Mouse (Mus musculus) forebrain, embryonic 14.5 days (tissue): ENCODE data around the gene Aldh3b3. TPM values are rescaled to one million over a fixed set of nuclear protein-coding genes. Genes with fewer than 3 reads are reported as not detected.

Experiments
- ATAC-seq: fragments of 200-750 bp; cut with Nextera tagmentation; 2 replicates; pipeline ENCODE4 v1.8.0; 2017; ENCODE audit warnings: mild to moderate bottlenecking, moderate library complexity
- DNase-seq: peaks from one replicate; pipeline ENCODE4 v3.0.0-alpha.2; 2015; ENCODE audit warnings: low spot score
- H3K27ac ChIP-seq: fragments of 300-500 bp; sonication (generic); 2 replicates; pipeline ENCODE4 v1.5.1; 2014; ENCODE audit warnings: low read depth, mild to moderate bottlenecking, control low read depth, low read length, moderate library complexity
- H3K27me3 ChIP-seq: fragments of 300-500 bp; sonication (generic); replicated peaks from 2 replicates; pipeline ENCODE4 v1.6.1; 2014; ENCODE audit warnings: low read length, control low read depth, mixed read lengths; ENCODE audit not compliant: control insufficient read depth, insufficient read depth
- H3K36me3 ChIP-seq: fragments of 300-500 bp; sonication (generic); 2 replicates; pipeline ENCODE4 v1.6.1; 2014; ENCODE audit warnings: low read length, control low read depth; ENCODE audit not compliant: control insufficient read depth, insufficient read depth
- H3K4me1 ChIP-seq: fragments of 300-500 bp; sonication (generic); 2 replicates; pipeline ENCODE4 v1.6.1; 2014; ENCODE audit warnings: antibody characterized with exemption, low read length, control low read depth; ENCODE audit not compliant: control insufficient read depth, insufficient read depth
- H3K4me2 ChIP-seq: fragments of 300-500 bp; sonication (generic); 2 replicates; pipeline ENCODE4 v1.6.1; 2014; ENCODE audit warnings: mild to moderate bottlenecking, control low read depth, low read length
- H3K4me3 ChIP-seq: fragments of 300-500 bp; sonication (generic); 2 replicates; pipeline ENCODE4 v1.5.1; 2014; ENCODE audit warnings: low read depth, low read length, control low read depth
- H3K9ac ChIP-seq: fragments of 300-500 bp; sonication (generic); 2 replicates; pipeline ENCODE4 v1.6.1; 2014; ENCODE audit warnings: mild to moderate bottlenecking, low read length, control low read depth, moderate library complexity
- H3K9me3 ChIP-seq: fragments of 300-500 bp; sonication (generic); replicated peaks from 2 replicates; pipeline ENCODE4 v1.6.1; 2016; ENCODE audit warnings: low read length, control low read depth, mixed read lengths; ENCODE audit not compliant: control insufficient read depth
- WGBS: fragments of 180-500 bp; shearing (Covaris S2); extraction: QIAGEN DNeasy Blood & Tissue Kit; methylation state at CpG from one replicate; pipeline ENCODE4 v1.1.7; 2014; 5-methylcytosine and 5-hydroxymethylcytosine counted together
- polyA plus RNA-seq: library from polyadenylated mRNA; unstranded; fragments of >200 nt; fragmentation: Nextera tagmentation; extraction: Ambion mirVana; gene quantifications from 2 replicates; pipeline ENCODE4 v1.2.1, GENCODE M21; 2014

The Aldh3b3 gene
- polyA plus RNA-seq, 1 experiment from 2014 or later: not detected

- Histone ChIP-seq H3K27ac (no peak overlapping the region), H3K4me3 (no peak overlapping the region; the same call in 1 of the 2 replicates), H3K9me3 (no peaks in the 10 kb centered on the region), H3K27me3 (no peaks in the 10 kb centered on the region), H3K4me1 (peaks cover 10% of the 10 kb centered on the region), H3K36me3 (no peaks in the 10 kb centered on the region), H3K4me2 (peak overlapping the region; percentile 91), H3K9ac (no peak overlapping the region; the same call in 1 of the 2 replicates)
- DNase-seq (no peak), ATAC-seq (no peak)
- 87% methylated on average over 9 of the region's 9 CpGs for WGBS
Measured at GRCm38 (mm10) chr19:3999121-3999730, 40.8 kb downstream of the Aldh3b3 start.

- ATAC-seq: peak; percentile 94
- Histone ChIP-seq H3K9ac (peak within 1 kb of the TSS; percentile 91), H3K36me3 (peaks cover 3% of the 10 kb centered on the region; the same call in 1 of the 2 replicates), H3K4me1 (peaks cover 10% of the 10 kb centered on the region), H3K4me3 (peak within 1 kb of the TSS; percentile 74), H3K27me3 (no peaks in the 10 kb centered on the region), H3K9me3 (no peaks in the 10 kb centered on the region), H3K4me2 (peak within 1 kb of the TSS; percentile 91), H3K27ac (peak within 1 kb of the TSS; percentile 96)
- peak; percentile 98 for DNase-seq
- WGBS: under 1% methylated on average over 64 of the region's 64 CpGs
Measured at GRCm38 (mm10) chr19:4000119-4000900, 41.9 kb downstream of the Aldh3b3 start, which contains the start of the genes Nudt8 and Gm49405. TSS of gene Nudt8 (plus strand) at chr19:4000580. TSS of gene Gm49405 (plus strand) at chr19:4000626.

- peaks cover 8% of the 10 kb centered on the region for H3K36me3 ChIP-seq
- peaks cover 10% of the 10 kb centered on the region for H3K4me1 ChIP-seq
- 18% methylated on average over 17 of the region's 17 CpGs for WGBS
- peak; percentile 7 for ATAC-seq
- peak overlapping the region; percentile 74 for H3K4me3 ChIP-seq
- H3K4me2 ChIP-seq: peak overlapping the region; percentile 91
- peak overlapping the region; percentile 96 for H3K27ac ChIP-seq
- DNase-seq: no peak
- no peaks in the 10 kb centered on the region for H3K27me3 ChIP-seq
- peak overlapping the region; percentile 91 for H3K9ac ChIP-seq
- H3K9me3 ChIP-seq: no peaks in the 10 kb centered on the region
Measured at GRCm38 (mm10) chr19:4000949-4001525, 42.6 kb downstream of the Aldh3b3 start.

- no peaks in the 10 kb centered on the region for H3K27me3 ChIP-seq
- DNase-seq: no peak
- peak overlapping the region; percentile 91; the same call in 1 of the 2 replicates for H3K9ac ChIP-seq
- no peak for ATAC-seq
- H3K4me1 ChIP-seq: peaks cover 10% of the 10 kb centered on the region
- peaks cover 16% of the 10 kb centered on the region for H3K36me3 ChIP-seq
- H3K9me3 ChIP-seq: no peaks in the 10 kb centered on the region
- H3K27ac ChIP-seq: no peak overlapping the region
- H3K4me2 ChIP-seq: peak overlapping the region; percentile 91; the same call in 1 of the 2 replicates
- 96% methylated on average over 5 of the region's 5 CpGs for WGBS
- H3K4me3 ChIP-seq: 0 out of 2 replicates have a peak overlapping the region, but pooled peaks have one; percentile 74
Measured at GRCm38 (mm10) chr19:4001752-4002151, 43.3 kb downstream of the Aldh3b3 start.

GRCm38 (mm10) chr19:4003112-4003511 is 44.7 kb downstream of the Aldh3b3 start, which contains the start of gene Doc2g:
TSS of gene Doc2g (plus strand) at chr19:4003313.
- peaks cover 10% of the 10 kb centered on the region for H3K4me1 ChIP-seq
- H3K4me3 ChIP-seq: no peak within 1 kb of the TSS
- no peak within 1 kb of the TSS for H3K9ac ChIP-seq
- ATAC-seq (no peak), DNase-seq (no peak)
- WGBS: 90% methylated on average over 1 of the region's 1 CpGs
- H3K4me2 ChIP-seq: no peak within 1 kb of the TSS
- H3K9me3 ChIP-seq: no peaks in the 10 kb centered on the region
- H3K36me3 ChIP-seq: peaks cover 29% of the 10 kb centered on the region
- H3K27me3 ChIP-seq: no peaks in the 10 kb centered on the region
- no peak within 1 kb of the TSS for H3K27ac ChIP-seq

- no peaks in the 10 kb centered on the region for H3K9me3 ChIP-seq
- H3K4me3 ChIP-seq: no peak overlapping the region
- WGBS: 80% methylated on average over 12 of the region's 12 CpGs
- H3K27ac ChIP-seq: no peak overlapping the region
- H3K4me2 ChIP-seq: no peak overlapping the region
- DNase-seq (no peak), ATAC-seq (no peak)
- H3K9ac ChIP-seq: no peak overlapping the region
- H3K4me1 ChIP-seq: peaks cover 10% of the 10 kb centered on the region
- no peaks in the 10 kb centered on the region for H3K27me3 ChIP-seq
- peaks cover 34% of the 10 kb centered on the region for H3K36me3 ChIP-seq
Measured at GRCm38 (mm10) chr19:4003641-4004040, 45.2 kb downstream of the Aldh3b3 start.

- H3K9ac ChIP-seq: no peak overlapping the region
- no peak for ATAC-seq
- H3K9me3 ChIP-seq: no peaks in the 10 kb centered on the region
- no peak for DNase-seq
- H3K27me3 ChIP-seq: no peaks in the 10 kb centered on the region
- H3K36me3 ChIP-seq: peaks cover 41% of the 10 kb centered on the region
- no peak overlapping the region for H3K4me3 ChIP-seq
- H3K27ac ChIP-seq: no peak overlapping the region
- peaks cover 10% of the 10 kb centered on the region for H3K4me1 ChIP-seq
- 87% methylated on average over 15 of the region's 15 CpGs for WGBS
- H3K4me2 ChIP-seq: no peak overlapping the region
Measured at GRCm38 (mm10) chr19:4004331-4004730, 45.9 kb downstream of the Aldh3b3 start.

GRCm38 (mm10) chr19:4005091-4005490 is 46.6 kb downstream of the Aldh3b3 start:
- 92% methylated on average over 9 of the region's 9 CpGs for WGBS
- no peak for ATAC-seq
- Histone ChIP-seq H3K27me3 (no peaks in the 10 kb centered on the region), H3K36me3 (peaks cover 49% of the 10 kb centered on the region), H3K9ac (no peak overlapping the region), H3K4me1 (peaks cover 6% of the 10 kb centered on the region), H3K4me3 (no peak overlapping the region), H3K4me2 (no peak overlapping the region), H3K27ac (no peak overlapping the region), H3K9me3 (no peaks in the 10 kb centered on the region)
- DNase-seq: no peak
